Mouse (Mus musculus): ENCODE results near the gene Rreb1.

DNA sequence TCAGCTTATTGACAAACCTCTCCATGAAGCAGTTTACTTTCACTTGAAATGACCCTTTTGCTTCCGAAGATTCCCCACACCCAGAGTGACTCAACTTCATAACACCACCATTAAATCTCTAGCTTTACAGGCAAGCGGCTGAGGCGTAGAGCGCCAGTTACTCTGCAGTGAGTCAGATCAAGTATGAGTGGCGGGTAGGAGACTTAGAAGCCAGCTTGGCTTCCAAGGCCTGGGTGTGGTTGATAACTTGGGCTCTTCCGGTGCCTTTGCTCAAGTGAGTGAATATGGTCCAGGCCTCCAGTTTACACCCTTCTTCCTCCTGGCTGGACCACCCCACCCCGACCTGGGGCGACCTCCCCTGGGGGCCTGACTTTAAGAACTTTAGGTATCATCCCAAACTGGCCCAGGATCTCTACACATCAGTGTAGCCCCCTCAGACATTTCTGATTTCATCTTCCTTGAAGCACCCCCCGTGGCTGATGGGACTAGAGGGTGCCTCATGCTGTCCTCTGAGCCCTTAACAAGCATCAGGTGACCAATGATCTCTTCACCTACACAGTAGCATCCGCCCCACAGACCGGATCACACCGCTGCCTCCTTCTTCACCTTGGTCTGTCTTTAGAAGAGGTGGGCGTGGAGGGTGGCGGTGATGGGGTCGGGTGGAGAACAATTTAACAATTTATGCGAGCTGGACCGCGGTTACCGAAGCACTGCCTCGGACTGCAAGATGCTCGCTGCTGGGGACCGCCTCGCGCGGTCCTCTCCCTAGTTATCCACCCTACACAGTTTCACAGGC lies 651 bp upstream of the Rreb1 start:
- no peak for TF ChIP-seq GATA1 (IDR thresholded peaks at IDR 0.05; ENCODE audit: borderline replicate concordance, low read length)
- no peak for TF ChIP-seq FLI1 (IDR thresholded peaks at IDR 0.05; ENCODE audit: low read length)

Measured in megakaryocyte, embryonic 14.5 days (primary cell).